Mouse (Mus musculus) stomach, embryonic 15.5 days (tissue): Measurements from ENCODE around the gene Zfp747. TPM values are rescaled to one million over a fixed set of nuclear protein-coding genes. Genes with fewer than 3 reads are reported as not detected.
"Not testable (repeated sequence)": the region's sequence is repeated elsewhere in the genome, so short reads cannot be mapped to it uniquely, and the experiment has no call there.

Experiments used
- ATAC-seq: fragments of 200-750 bp; cut with Nextera tagmentation; 2 replicates; pipeline ENCODE4 v1.8.0; 2017; ENCODE audit warnings: low read depth, moderate number of reproducible peaks, moderate TSS enrichment; ENCODE audit not compliant: insufficient read depth, low FRiP score
- H3K27ac ChIP-seq: fragments of 300-500 bp; sonication (generic); 2 replicates; pipeline ENCODE4 v1.5.1; 2015; ENCODE audit warnings: mild to moderate bottlenecking, inconsistent platforms
- H3K27me3 ChIP-seq: fragments of 300-500 bp; sonication (generic); replicated peaks from 2 replicates; pipeline ENCODE4 v1.6.1; 2015; ENCODE audit warnings: inconsistent platforms
- H3K36me3 ChIP-seq: fragments of 300-500 bp; sonication (generic); 2 replicates; pipeline ENCODE4 v1.6.1; 2015; ENCODE audit warnings: inconsistent platforms
- H3K4me1 ChIP-seq: fragments of 300-500 bp; sonication (generic); 2 replicates; pipeline ENCODE4 v1.6.1; 2015; ENCODE audit warnings: inconsistent platforms
- H3K4me2 ChIP-seq: fragments of 300-500 bp; sonication (generic); 2 replicates; pipeline ENCODE4 v1.6.1; 2015; ENCODE audit warnings: mild to moderate bottlenecking, inconsistent platforms
- H3K4me3 ChIP-seq: fragments of 300-500 bp; sonication (generic); replicated peaks from 2 replicates; pipeline ENCODE4 v1.5.1; 2015; ENCODE audit warnings: inconsistent platforms
- H3K9ac ChIP-seq: fragments of 300-500 bp; sonication (generic); 2 replicates; pipeline ENCODE4 v1.6.1; 2015; ENCODE audit warnings: inconsistent platforms
- H3K9me3 ChIP-seq: fragments of 300-500 bp; sonication (generic); 2 replicates; pipeline ENCODE4 v1.6.1; 2016; ENCODE audit warnings: inconsistent platforms
- WGBS: fragments of 180-500 bp; shearing (Covaris S2); methylation state at CpG from one replicate; pipeline ENCODE4 v1.1.7; 2015; 5-methylcytosine and 5-hydroxymethylcytosine counted together
- polyA plus RNA-seq: library from polyadenylated mRNA; unstranded; fragments of >200 nt; fragmentation: Nextera tagmentation; extraction: Ambion mirVana; gene quantifications from 2 replicates; pipeline ENCODE4 v1.2.1, GENCODE M21; 2015

Gene Zfp747
- polyA plus RNA-seq, 1 experiment from 2014 or later = 9.0 TPM

DNA sequence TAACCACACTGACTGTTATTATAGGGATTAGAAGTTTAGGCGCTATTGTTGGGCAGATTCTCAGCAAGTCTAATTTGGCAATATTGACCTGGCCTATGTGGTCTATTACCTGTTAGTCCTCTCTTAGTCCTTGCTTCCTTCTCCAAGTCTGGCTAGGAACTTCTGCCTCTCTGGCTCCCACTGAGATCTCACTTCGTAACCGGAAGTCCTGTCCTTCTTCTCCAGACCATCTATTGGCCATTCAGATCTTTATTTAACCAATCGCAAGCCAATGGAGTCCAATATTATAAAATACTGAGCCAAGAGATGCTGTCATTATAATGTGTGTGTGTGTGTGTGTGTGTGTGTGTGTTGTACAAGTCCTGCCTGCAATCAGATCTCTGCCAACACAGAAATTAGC is 11.7 kb downstream of the Zfp747 start:
- 55% methylated on average over 4 of the region's 4 CpGs for WGBS
- no peak overlapping the region for H3K9ac ChIP-seq
- H3K27ac ChIP-seq = no peak overlapping the region
- no peaks in the 10 kb centered on the region for H3K9me3 ChIP-seq
- peak overlapping the region; percentile 36; the same call in 1 of the 2 replicates for H3K4me3 ChIP-seq
- peaks cover 6% of the 10 kb centered on the region for H3K4me1 ChIP-seq
- 0 out of 2 replicates have a peak, but pooled peaks cover 4% of the 10 kb centered on the region for H3K27me3 ChIP-seq
- no peak for ATAC-seq
- H3K4me2 ChIP-seq = peak overlapping the region; percentile 74
- no peaks in the 10 kb centered on the region for H3K36me3 ChIP-seq

DNA sequence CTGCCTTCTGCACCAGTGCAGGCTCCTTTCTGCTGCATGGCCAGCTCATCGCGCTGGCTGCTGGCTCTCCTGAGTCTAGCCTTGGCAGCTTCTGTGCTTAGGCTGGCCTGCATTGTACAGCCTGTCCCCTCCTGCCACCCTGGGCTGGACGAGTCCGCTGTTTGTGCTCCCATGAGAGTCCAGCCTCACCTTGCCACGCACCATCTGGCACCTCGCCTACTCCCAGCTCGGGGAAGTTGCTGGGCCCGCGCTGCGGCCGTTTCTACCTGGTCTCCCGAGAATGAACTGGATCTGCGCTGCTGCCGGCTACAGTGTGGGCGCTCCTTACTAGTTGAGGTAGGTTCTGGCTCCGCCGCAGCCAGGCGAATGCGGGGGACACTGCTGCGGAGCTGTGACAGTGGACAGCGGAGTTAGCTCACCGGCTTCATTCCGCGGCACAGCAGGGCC is 12.4 kb downstream of the Zfp747 start:
- Histone ChIP-seq H3K27me3 (0 out of 2 replicates have a peak, but pooled peaks cover 4% of the 10 kb centered on the region), H3K36me3 (no peaks in the 10 kb centered on the region), H3K4me3 (peak overlapping the region; percentile 36), H3K4me2 (peak overlapping the region; percentile 74), H3K27ac (no peak overlapping the region), H3K4me1 (peaks cover 6% of the 10 kb centered on the region), H3K9me3 (no peaks in the 10 kb centered on the region), H3K9ac (peak overlapping the region; percentile 37; the same call in 1 of the 2 replicates)
- 3% methylated on average over 24 of the region's 24 CpGs for WGBS
- peak; percentile 53; the same call in 1 of the 2 replicates for ATAC-seq

DNA sequence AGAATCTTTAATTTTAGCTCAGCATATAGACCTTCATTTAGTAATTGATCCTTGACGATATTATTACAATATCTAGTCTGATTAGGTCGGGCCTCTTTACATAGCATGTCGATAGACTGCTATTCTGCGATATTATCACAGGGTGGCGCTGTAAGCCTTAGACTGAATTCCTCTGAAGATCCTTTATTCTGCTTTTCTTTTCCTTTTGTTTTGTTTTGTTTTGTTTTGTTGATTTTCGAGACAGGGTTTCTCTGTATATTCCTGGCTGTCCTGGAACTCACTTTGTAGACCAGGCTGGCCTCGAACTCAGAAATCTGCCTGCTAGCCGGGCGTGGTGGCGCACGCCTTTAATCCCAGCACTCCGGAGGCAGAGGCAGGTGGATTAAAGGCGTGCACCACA is 13.4 kb downstream of the Zfp747 start:
- H3K36me3 ChIP-seq, H3K9me3 ChIP-seq, ATAC-seq, H3K4me1 ChIP-seq, H3K9ac ChIP-seq, H3K27me3 ChIP-seq, H3K27ac ChIP-seq: not testable (repeated sequence)
- H3K4me2 ChIP-seq = peak overlapping the region; percentile 37; the same call in 1 of the 2 replicates
- 22% methylated on average over 13 of the region's 13 CpGs for WGBS
- H3K4me3 ChIP-seq = peak overlapping the region; percentile 27

DNA sequence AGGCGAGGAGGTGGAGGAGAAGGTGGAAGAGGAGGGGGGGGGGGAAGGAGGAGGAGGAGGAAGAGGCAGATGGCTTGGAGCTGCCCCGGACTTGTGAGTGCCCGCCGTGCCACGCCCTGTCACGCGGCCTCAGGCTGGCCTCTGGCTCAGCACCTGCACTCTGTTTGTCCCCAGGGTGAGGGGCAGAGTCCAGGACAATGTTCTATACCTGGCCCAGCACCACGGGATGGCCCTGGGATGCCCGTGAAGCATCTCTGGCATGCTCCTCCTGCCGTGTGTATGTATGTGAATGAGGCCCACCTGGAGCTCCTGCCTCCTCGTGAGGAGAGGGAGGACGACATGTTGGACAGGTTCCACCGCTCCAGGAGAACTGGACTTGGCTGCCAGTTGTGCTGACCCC is 14.4 kb downstream of the Zfp747 start:
- no peak overlapping the region for H3K27ac ChIP-seq
- no peak overlapping the region for H3K9ac ChIP-seq
- WGBS = 30% methylated on average over 13 of the region's 13 CpGs
- H3K4me3 ChIP-seq = no peak overlapping the region
- H3K36me3 ChIP-seq = no peaks in the 10 kb centered on the region
- 0 out of 2 replicates have a peak, but pooled peaks cover 4% of the 10 kb centered on the region for H3K27me3 ChIP-seq
- peaks cover 6% of the 10 kb centered on the region for H3K4me1 ChIP-seq
- peak; percentile 65; the same call in 1 of the 2 replicates for ATAC-seq
- no peaks in the 10 kb centered on the region for H3K9me3 ChIP-seq
- no peak overlapping the region for H3K4me2 ChIP-seq

DNA sequence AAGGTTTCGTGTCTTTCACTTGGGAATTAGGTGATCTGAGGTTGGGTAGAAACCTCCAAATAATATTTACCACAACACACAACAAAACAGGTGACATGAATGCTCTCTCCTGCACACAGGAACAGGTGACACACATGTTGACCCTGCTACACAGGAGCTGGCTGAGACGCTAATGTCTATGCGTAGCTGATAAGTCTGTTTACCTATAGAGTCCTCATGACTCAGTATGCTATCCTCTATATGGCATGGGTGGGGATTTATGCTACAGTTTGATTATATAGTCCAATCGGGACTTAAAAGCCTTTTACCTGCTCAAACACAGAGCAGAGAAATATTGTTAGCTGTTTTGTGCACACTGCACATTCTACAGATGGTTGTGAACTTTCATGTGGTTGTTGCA is 15.6 kb downstream of the Zfp747 start:
- Histone ChIP-seq H3K9ac (no peak overlapping the region), H3K4me2 (no peak overlapping the region), H3K27me3 (0 out of 2 replicates have a peak, but pooled peaks cover 4% of the 10 kb centered on the region), H3K36me3 (no peaks in the 10 kb centered on the region), H3K4me1 (peaks cover 6% of the 10 kb centered on the region), H3K27ac (no peak overlapping the region), H3K9me3 (no peaks in the 10 kb centered on the region), H3K4me3 (no peak overlapping the region)
- WGBS = 51% methylated on average over 4 of the region's 4 CpGs
- ATAC-seq = no peak

DNA sequence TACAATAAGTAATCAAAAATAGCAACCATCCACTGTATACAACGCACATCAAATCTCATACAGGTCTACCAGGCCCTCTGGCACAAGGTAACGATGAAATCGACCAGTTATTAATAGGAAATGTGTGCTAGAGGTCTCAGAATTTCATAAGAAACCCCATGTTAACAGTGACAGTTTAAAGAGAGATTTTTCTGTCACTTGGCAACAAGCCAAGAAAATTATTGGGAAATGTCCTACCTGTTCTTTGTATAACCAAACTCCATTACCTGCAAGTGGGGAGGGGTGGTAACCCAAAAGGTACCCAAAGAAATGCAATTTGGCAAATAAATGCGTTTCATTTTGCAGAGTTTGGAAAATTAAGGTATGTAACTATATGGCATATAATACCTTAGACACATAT is 17.4 kb downstream of the Zfp747 start:
- WGBS = 67% methylated on average over 4 of the region's 4 CpGs
- no peak overlapping the region for H3K27ac ChIP-seq
- no peaks in the 10 kb centered on the region for H3K36me3 ChIP-seq
- no peak overlapping the region for H3K9ac ChIP-seq
- H3K9me3 ChIP-seq = no peaks in the 10 kb centered on the region
- ATAC-seq = no peak
- H3K4me3 ChIP-seq = no peak overlapping the region
- H3K27me3 ChIP-seq = 0 out of 2 replicates have a peak, but pooled peaks cover 2% of the 10 kb centered on the region
- H3K4me1 ChIP-seq = peaks cover 2% of the 10 kb centered on the region
- H3K4me2 ChIP-seq = no peak overlapping the region

DNA sequence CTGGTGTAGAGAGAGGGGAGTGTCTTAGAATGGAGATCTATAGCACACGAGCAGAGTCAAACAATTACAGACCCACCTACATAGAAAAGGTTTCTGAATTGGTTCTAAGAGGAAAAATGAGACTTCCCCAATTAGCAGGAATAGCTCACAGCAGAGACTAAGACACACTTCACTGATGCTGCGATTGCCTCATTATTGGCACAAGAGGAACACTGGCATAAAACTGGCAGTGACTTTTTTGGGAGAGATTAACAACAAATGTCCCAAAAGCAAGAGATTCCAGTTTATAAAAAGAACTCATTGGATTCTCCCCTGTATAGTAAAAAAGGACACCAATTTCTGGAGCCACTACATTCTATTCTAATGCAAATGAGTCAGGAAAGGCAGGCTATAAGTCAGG is 18.0 kb downstream of the Zfp747 start:
- Histone ChIP-seq H3K9me3 (no peaks in the 10 kb centered on the region), H3K4me1 (no peaks in the 10 kb centered on the region), H3K4me2 (no peak overlapping the region), H3K27me3 (no peaks in the 10 kb centered on the region), H3K27ac (no peak overlapping the region), H3K4me3 (no peak overlapping the region), H3K36me3 (no peaks in the 10 kb centered on the region), H3K9ac (no peak overlapping the region)
- 63% methylated on average over 2 of the region's 2 CpGs for WGBS
- ATAC-seq = no peak

DNA sequence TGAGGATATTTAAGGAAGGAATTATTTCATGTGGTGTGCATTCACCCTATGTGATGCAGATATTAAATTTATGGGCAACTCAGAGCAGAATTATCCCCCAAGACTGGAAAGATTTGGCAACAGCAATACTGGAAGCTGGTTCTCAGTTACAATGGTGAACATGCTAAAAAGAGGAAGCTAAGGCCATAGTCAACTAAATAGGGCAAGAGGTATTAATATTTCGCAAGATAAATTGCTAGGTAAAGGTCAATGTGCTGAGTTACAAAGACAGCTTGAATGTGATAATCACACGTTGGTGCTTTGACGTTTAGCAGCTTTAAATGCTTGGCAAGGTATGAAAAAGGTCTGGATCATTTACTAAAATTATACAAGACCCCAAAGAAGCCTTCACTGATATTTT is 20.1 kb downstream of the Zfp747 start:
- no peaks in the 10 kb centered on the region for H3K9me3 ChIP-seq
- no peak overlapping the region for H3K4me2 ChIP-seq
- no peaks in the 10 kb centered on the region for H3K36me3 ChIP-seq
- ATAC-seq = no peak
- H3K9ac ChIP-seq = no peak overlapping the region
- no peaks in the 10 kb centered on the region for H3K27me3 ChIP-seq
- WGBS = 48% methylated on average over 3 of the region's 3 CpGs
- no peak overlapping the region for H3K27ac ChIP-seq
- no peaks in the 10 kb centered on the region for H3K4me1 ChIP-seq
- no peak overlapping the region for H3K4me3 ChIP-seq

DNA sequence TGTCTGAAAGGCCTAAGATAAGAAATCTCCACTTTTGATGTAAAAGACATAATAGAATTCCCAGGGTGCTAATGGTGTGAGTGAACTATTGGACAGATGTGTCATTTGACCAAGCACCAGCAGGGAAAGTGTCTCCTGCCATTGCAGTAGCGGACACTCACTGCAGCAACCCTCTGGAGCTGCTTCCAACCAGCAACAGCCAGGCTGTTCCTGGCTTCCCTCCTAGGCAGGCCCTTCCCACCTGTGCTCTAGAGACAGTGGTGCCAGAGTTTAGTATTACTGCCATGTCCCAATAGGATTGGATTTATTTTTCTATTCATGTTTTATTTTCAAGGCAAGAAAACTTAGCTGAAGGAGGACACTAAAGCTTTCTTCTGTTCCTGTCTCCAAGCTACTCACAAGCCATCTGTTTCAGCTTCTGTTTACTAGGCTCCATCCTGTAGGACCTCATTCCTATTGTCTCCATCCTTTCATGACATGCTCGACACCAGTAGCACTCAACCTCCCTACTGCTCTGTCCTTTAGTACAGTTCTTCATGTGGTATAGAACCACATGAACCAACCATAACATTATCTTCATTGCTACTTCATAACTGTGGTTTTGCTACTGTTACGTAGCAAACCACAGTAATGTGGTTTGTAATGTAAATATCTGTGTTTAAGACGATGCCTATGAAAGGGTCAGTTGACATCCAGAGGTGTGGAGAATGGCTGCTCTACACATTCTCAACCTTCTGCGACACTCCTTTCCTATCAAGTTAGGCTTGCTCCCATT is 24.4 kb downstream of the Zfp747 start:
- Histone ChIP-seq H3K9ac (no peak overlapping the region), H3K9me3 (no peaks in the 10 kb centered on the region), H3K4me3 (no peak overlapping the region), H3K4me2 (no peak overlapping the region), H3K36me3 (no peaks in the 10 kb centered on the region), H3K4me1 (no peaks in the 10 kb centered on the region), H3K27me3 (no peaks in the 10 kb centered on the region), H3K27ac (no peak overlapping the region)
- ATAC-seq = no peak
- WGBS = 79% methylated on average over 5 of the region's 5 CpGs

DNA sequence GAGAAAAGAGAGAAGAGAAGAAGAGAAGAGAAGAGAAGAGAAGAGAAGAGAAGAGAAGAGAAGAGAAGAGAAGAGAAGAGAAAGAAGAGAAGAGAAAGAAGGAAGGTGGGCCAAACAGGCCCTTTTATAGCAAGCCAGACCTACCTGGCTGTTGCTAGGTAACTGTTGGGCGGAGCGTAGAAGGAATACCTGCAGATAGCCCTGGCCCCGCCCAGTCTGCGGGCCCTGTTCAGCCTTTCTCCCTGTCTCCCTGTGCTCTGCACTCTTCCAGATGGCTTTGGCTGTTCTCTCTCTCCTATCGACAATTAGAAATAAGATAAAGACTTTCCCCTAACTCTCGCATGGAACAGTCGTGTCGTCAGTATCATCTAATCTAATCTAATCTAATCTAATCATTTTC is 29.2 kb downstream of the Zfp747 start:
- H3K9me3 ChIP-seq = no peaks in the 10 kb centered on the region
- H3K9ac ChIP-seq = no peak overlapping the region
- no peak for ATAC-seq
- H3K4me2 ChIP-seq = peak overlapping the region; percentile 69
- peaks cover 12% of the 10 kb centered on the region for H3K36me3 ChIP-seq
- H3K4me3 ChIP-seq = peak overlapping the region; percentile 89
- peaks cover 14% of the 10 kb centered on the region; the same call in 1 of the 2 replicates for H3K4me1 ChIP-seq
- 12% methylated on average over 8 of the region's 8 CpGs for WGBS
- peak overlapping the region; percentile 96 for H3K27ac ChIP-seq
- H3K27me3 ChIP-seq = no peaks in the 10 kb centered on the region

DNA sequence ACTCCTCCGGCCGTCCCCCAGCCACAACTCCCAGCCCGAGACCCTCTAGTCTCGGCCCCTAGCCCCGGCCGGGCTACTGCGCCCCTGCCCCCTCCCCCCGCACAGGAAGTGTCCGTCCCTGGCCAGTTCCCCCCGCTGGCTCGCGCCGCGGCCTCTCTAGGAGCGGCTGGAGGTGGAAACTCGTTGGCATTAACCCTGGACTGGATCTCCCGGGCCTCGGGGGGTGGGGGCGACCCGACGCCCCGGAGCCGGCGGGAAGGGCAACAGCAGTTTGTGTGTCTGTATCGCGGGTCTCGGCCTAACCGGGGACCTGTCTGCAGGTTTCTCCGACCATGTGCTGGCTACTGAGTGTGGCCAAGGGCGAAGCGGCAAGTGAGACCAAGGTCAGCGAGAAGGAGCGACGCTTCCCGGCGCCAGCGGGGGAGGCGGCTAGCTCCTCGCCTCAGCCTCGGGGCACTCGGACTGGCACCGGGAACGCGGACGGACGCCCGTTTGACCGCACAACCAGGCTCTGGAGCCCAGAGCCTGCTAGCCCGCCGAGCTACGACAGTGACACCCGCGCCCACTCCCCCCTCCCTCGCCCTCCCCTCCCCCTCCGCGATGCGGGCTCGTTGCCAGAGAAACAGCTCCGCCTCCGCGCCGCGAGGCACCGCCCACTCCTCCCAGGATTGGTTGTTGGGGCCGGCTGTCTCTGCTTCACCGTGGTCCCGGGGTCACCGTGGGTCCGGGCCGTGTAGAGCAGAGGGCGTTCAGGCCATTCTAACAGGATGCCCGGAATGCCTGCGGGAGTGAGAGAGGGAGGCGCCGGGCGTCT is 30.1 kb downstream of the Zfp747 start, which contains the start of gene Zfp768:
Zfp768 (minus strand) TSS at position 78 of the 814 bp plus-strand sequence.
- ATAC-seq = peak; percentile 87

More for the DNA sequence above, 30.1 kb downstream of the Zfp747 start, which contains the start of gene Zfp768:
- under 1% methylated on average over 76 of the region's 76 CpGs for WGBS
- Histone ChIP-seq H3K4me3 (peak within 1 kb of the TSS; percentile 89), H3K4me1 (peaks cover 14% of the 10 kb centered on the region; the same call in 1 of the 2 replicates), H3K27ac (peak within 1 kb of the TSS; percentile 96), H3K9ac (peak within 1 kb of the TSS; percentile 91), H3K36me3 (peaks cover 17% of the 10 kb centered on the region), H3K9me3 (no peaks in the 10 kb centered on the region), H3K27me3 (no peaks in the 10 kb centered on the region), H3K4me2 (peak within 1 kb of the TSS; percentile 69)
